In genomic region chr7:101620373-101620772, GRCm38 (mm10) we compare ENCODE assay signal across 9 mouse cellular contexts. TPM values are rescaled to one million over a fixed set of nuclear protein-coding genes. Genes with fewer than 3 reads are reported as not detected.
DNase-seq lines count a peak whose midpoint lies in the region; ATAC-seq and TF ChIP-seq lines count a peak whose summit lies in the region.
"Had no signal": no experiment of that assay in that cellular context is flagged by ENCODE, and none has a peak within 500 bp of the region (broad histone marks: within the 10 kb centered on the region; RNA-seq: fewer than 3 reads in every experiment).

No protein-coding gene starts in this region.

- in situ Hi-C loops in ES-E14 (cut with MboI; ENCODE audit: low sequenced_read_pairs in 2 of 2, unreplicated experiment in 2 of 2), result no loop called here

- H3K9me3 ChIP-seq in kidney, embryonic 14.5 days (ENCODE audit: control insufficient read depth, low read length), result no peaks in the 10 kb centered on the region
- no peaks in the 10 kb centered on the region for H3K9me3 ChIP-seq in ES-E14 (ENCODE audit: control insufficient read depth, insufficient read depth, low read depth, low read length)
- H3K9me3 ChIP-seq: heart, embryonic 13.5 days had no signal

- WGBS in kidney, embryonic 14.5 days, result 28% methylated on average over 4 of the region's 4 CpGs

- no peak overlapping the region for H3K4me2 ChIP-seq in kidney, embryonic 14.5 days (replicated peaks; ENCODE audit: low read depth, low read length)
- H3K4me2 ChIP-seq: heart, embryonic 13.5 days had no signal

- H3K36me3 ChIP-seq in kidney, embryonic 14.5 days (ENCODE audit: control insufficient read depth, insufficient read depth, low read length), result no peaks in the 10 kb centered on the region
- H3K36me3 ChIP-seq in ES-E14 (ENCODE audit: control insufficient read depth, insufficient read depth, low read length, poor library complexity, severe bottlenecking), result no peaks in the 10 kb centered on the region
- H3K36me3 ChIP-seq: heart, embryonic 13.5 days had no signal

- TF ChIP-seq POLR2A in brain, embryonic 14.5 days (IDR thresholded peaks at IDR 0.05; ENCODE audit: borderline replicate concordance, extremely low read depth, insufficient read depth, insufficient read length, poor library complexity, severe bottlenecking), result no peak

- H3K27ac ChIP-seq in kidney, embryonic 14.5 days (ENCODE audit: low read depth, low read length), result no peak overlapping the region
- no peak overlapping the region for H3K27ac ChIP-seq in ES-E14 (ENCODE audit: insufficient read depth, low read depth, low read length, poor library complexity, severe bottlenecking)
- H3K27ac ChIP-seq: heart, embryonic 13.5 days had no signal

- H3K9ac ChIP-seq in kidney, embryonic 14.5 days (ENCODE audit: low read depth, low read length), result no peak overlapping the region
- H3K9ac ChIP-seq in ES-E14 (ENCODE audit: insufficient read depth, low read depth, low read length, poor library complexity, severe bottlenecking), result no peak overlapping the region
- H3K9ac ChIP-seq: heart, embryonic 13.5 days had no signal

- H3K4me1 ChIP-seq in kidney, embryonic 14.5 days (ENCODE audit: control insufficient read depth, insufficient read depth, low read length), result no peaks in the 10 kb centered on the region
- peaks cover 2% of the 10 kb centered on the region in 2 experiments; a peak in 1 of 4 replicates for H3K4me1 ChIP-seq in ES-E14 (ENCODE audit: control insufficient read depth in 2 of 2, insufficient read depth in 2 of 2, low read length in 2 of 2, poor library complexity in 1 of 2)

- DNase-seq in kidney, adult 8-10 months, result peak; percentile 12 to 39
- DNase-seq in ES-E14 (ENCODE audit: low read depth, low spot score), result peak; percentile 38
- DNase-seq in brain, embryonic 14.5 days (ENCODE audit: low read depth), result peak; percentile 66
- peak; percentile 48 to 59 for DNase-seq in frontal cortex, postnatal 25 days (ENCODE audit: low spot score in 2 of 2)
- peak; percentile 55 for DNase-seq in left cerebral cortex, adult 11 months (ENCODE audit: low spot score)
- peak; percentile 34 to 37 for DNase-seq in natural killer cell, adult 2 months (ENCODE audit: low spot score in 2 of 2)
- DNase-seq in Muller cell, postnatal 12 days (ENCODE audit: inconsistent ontology term), result no peak

- ATAC-seq in kidney, embryonic 14.5 days (ENCODE audit: low FRiP score, low TSS enrichment), result no peak

- no peak overlapping the region for H3K4me3 ChIP-seq in kidney, embryonic 14.5 days (ENCODE audit: low read length)
- no peak overlapping the region for H3K4me3 ChIP-seq in ES-E14 (ENCODE audit: insufficient read depth in 1 of 2, low read depth in 1 of 2, low read length in 2 of 2, poor library complexity in 1 of 2, severe bottlenecking in 1 of 2)
- H3K4me3 ChIP-seq: heart, embryonic 13.5 days had no signal

- H3K27me3 ChIP-seq in kidney, embryonic 14.5 days (ENCODE audit: control insufficient read depth, insufficient read depth, low read length), result no peaks in the 10 kb centered on the region
- H3K27me3 ChIP-seq: heart, embryonic 13.5 days had no signal

- peak; percentile 75; the same call in 1 of the 2 replicates for TF ChIP-seq CTCF in brain, embryonic 14.5 days (IDR thresholded peaks at IDR 0.05; ENCODE audit: borderline replicate concordance, extremely low read depth, insufficient read depth, insufficient read length)

TF ChIP-seq in ES-E14, 5 proteins besides CTCF, POLR2A, EP300 and RAD21:
- no peak for TF ChIP-seq MAFK (IDR thresholded peaks at IDR 0.05; ENCODE audit: insufficient read depth, low read depth, low read length)
- peak; percentile 29; the same call in 1 of the 2 replicates for TF ChIP-seq ZC3H11A (IDR thresholded peaks at IDR 0.05; ENCODE audit: borderline replicate concordance, low read depth, low read length)

RNA-seq across cellular contexts. Expression of gene Art2b, which starts 35.0 kb away (rescaled TPM):
- polyA plus RNA-seq in kidney, embryonic 14.5 days (2014; fragmentation: Nextera tagmentation; extraction: Ambion mirVana), result not detected in 2 replicates
- not detected in 2 replicates for total RNA-seq in ES-E14 (2012; rRNA removed)
- polyA plus RNA-seq in brain, embryonic 14.5 days (2012; rRNA removed), result not detected in 2 replicates
- polyA plus RNA-seq: heart, embryonic 13.5 days had no signal

RNA-seq across cellular contexts. Expression of gene Clpb, which starts 43.1 kb away (rescaled TPM):
- 30.7 and 54.9 TPM in 2 replicates for polyA plus RNA-seq in kidney, embryonic 14.5 days (2014; fragmentation: Nextera tagmentation; extraction: Ambion mirVana)
- total RNA-seq in ES-E14 (2012; rRNA removed), result 197 and 338 TPM in 2 replicates
- 20.1 and 25.4 TPM in 2 replicates for polyA plus RNA-seq in brain, embryonic 14.5 days (2012; rRNA removed)
